Mouse (Mus musculus) heart, adult 11 months (tissue): ENCODE measurements around the gene Pigu.
A peak's percentile ranks its signal among the peaks of the same experiment; 100 is the strongest.

ENCODE experiments used
- DNase-seq: peaks from one replicate; pipeline ENCODE4 v3.0.0; 2022

Gene Pigu

DNA sequence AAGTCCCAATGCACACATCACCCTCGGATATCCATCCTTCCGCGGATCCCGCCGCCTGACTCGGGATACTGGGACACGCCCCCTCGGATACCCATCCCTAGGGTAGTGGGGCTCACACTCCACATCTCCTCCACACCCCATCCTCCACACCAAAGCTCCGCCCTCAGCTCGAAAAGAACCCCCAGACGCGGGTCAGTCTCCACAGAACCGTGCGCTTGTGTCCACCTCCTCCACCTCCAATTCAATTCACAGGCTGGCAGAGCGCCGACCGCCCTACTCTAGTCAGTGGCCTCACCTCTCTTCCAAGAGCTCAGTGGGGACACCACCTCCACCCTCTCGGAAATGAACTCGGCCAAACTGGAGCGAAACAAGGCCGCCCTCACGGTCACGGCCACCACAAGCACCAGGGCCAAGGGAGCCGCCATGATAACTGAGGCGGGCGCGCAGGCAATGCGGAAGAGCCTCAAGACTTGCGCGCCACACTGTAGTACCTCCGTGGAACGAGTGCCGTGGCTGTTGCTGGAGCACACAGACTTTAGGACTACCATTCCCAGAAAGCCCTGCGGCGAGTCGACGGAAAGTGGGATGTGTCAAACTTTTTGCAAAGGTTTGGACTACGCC is at the start of gene Pigu:
Pigu (minus strand) TSS at position 460 of the 621 bp plus-strand sequence.
- peak; percentile 99 for DNase-seq

DNA sequence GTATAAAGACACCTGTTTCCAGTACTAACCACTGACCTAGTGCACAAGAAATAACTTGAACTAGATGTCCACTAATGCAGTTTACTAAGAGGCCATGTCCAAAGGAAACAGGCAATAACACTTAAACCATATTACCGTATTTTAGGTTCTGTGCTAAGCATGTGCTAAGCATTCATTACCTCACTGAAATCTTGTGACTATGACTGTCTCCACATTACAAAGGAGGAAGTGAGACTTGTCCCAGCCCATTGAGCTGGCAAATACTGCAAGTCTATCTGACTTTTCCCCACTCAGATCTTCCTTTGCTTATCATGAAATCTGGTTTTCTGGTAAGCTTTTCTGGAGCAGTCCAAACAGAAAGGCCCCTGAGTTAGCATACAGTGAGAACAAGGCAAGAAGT is 47.4 kb upstream of the Pigu start:
- DNase-seq, result peak; percentile 90

DNA sequence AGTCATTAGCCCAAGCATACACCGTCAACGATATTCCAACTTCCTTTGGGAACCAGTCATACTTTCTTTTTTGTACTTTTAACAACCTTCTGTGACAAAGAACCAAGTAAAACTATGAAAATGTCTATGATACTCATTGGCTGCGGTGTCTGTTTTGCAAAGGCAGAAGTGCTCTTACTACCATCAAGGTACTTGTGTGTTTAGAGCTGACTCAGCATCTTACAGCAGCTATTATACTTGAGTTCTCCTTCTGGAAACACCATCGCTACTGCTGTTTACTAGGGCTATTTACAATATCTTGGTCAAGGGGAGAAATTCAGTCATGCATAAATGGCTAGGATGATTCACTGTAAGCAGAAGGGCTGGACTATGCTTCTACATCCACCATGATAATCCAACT is 44.7 kb upstream of the Pigu start:
- no peak for DNase-seq

GRCm38 (mm10) chr2:155400276-155400675 is 43.0 kb upstream of the Pigu start:
- DNase-seq, result no peak

DNA sequence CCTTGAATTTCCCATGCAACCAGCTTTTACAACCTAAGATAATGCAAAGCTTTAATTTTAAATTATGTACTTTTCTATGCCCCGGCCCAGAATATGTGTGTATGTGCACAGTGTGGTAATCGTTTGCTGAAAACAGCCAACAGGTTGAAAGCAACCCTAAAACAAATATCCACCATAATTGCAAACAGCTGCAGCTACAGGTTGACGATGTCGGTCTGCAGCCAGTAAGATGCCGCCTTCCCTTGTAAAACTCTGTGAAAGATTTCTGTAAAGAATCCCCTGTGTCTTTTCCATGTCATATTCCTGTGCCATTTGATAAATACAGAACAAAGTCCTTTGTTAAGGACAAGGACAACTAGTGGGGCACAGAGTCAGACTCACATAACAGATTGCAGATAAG is 37.4 kb upstream of the Pigu start:
- DNase-seq, result peak; percentile 69

GRCm38 (mm10) chr2:155388573-155388972 is 31.3 kb upstream of the Pigu start:
- peak; percentile 81 for DNase-seq

DNA sequence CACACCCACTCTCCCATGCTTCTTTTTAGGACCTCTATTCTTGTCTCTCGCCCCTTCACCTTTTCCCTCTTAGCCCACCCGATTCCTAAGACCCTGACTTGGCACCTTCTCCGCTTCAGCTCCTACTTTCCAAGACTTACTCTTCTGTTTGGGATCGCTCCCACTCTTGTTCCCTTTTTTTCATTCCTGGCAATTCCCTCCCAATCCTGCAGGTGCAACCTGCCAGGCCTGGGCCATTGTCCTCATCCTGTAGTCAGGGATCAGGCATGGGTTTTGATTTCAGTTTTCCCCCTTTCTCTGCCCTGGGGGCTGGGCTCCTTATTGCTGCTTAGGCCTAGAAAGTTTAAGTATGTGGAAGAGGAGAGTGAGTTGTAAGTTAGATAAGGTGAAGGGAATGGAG is 29.8 kb upstream of the Pigu start:
- peak; percentile 81 for DNase-seq

- peak; percentile 91 for DNase-seq
Observed at GRCm38 (mm10) chr2:155386534-155386899, 29.3 kb upstream of the Pigu start.

- peak; percentile 94 for DNase-seq
Observed at GRCm38 (mm10) chr2:155385731-155386533, 28.7 kb upstream of the Pigu start.

- peak; percentile 97 for DNase-seq
Observed at GRCm38 (mm10) chr2:155385090-155385489, 27.9 kb upstream of the Pigu start.

DNA sequence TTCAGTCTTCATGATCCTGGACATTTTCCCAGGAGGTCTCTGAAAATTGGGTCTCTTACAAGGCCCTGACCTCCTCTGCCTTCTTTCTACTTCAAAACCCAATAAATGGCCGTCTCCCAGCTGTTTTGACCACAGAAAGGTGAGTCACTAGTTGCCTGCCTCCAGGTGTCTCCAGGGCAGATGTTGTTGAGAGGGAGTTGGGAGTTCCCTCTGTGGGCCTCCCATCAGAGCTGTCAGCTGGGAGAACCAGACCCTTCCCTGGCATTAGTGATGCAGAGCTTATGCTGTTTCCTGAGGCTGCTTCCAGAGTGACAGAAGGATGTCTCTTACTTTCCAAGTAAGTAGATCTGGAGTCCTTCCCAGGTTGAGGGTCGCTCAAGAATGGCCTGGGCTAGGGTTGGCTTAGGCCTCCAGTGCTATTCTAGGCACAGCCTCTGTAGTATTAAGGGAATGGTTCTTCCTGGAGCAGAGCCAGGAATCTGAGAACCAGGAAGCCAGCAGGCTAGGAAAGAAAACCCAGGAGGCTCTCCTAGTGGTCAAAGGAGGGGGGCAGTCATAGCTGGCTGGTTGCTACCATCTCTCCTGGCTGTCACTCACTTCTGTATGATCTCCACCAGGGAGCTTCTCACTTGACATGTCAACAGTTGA is 25.7 kb upstream of the Pigu start:
- DNase-seq, result peak; percentile 97

DNA sequence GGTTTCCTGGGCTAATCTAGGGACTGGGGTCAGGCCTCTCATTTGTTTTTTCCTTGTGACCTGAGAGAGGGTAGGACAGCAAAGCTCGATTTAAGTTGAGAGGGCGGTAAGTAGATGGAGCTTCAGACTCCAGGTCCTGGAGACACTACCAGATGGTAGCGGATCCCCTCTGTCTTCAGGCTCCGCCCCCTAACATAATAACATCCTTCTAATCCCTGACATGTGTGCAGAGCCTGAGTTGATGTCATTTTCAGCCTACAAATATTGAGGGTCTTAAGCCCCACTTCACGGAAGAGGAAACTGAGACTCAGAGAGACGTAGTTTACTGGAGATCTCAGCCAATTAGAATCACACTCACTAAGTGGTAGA is 25.1 kb upstream of the Pigu start:
- no peak for DNase-seq

GRCm38 (mm10) chr2:155381643-155382331 is 24.6 kb upstream of the Pigu start:
- DNase-seq, result peak; percentile 100

DNA sequence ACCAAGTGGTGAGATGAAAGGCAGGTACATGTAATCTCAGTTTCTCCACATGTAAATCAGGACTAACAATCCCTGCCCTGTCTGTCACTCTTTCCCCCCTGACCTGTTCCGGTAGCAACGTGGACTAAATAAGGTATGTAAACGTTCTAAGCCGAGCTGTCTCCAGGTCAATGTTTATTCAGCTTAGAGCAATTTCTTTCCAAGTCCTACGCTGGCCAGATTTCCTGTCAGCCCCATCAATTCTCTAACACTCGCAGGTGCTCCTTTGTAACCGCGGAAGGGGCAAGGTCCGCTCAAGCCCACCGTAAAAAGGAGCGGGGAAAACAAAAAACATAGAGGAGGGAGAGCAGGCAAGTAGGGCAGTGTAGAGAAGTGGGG is 23.8 kb upstream of the Pigu start:
- no peak for DNase-seq

- peak; percentile 91 for DNase-seq
Observed at GRCm38 (mm10) chr2:155380261-155381059, 23.2 kb upstream of the Pigu start, which contains the start of gene Trp53inp2. TSS of gene Trp53inp2 (plus strand) at chr2:155381059.

GRCm38 (mm10) chr2:155376191-155376590 is 19.0 kb upstream of the Pigu start:
- peak; percentile 81 for DNase-seq

DNA sequence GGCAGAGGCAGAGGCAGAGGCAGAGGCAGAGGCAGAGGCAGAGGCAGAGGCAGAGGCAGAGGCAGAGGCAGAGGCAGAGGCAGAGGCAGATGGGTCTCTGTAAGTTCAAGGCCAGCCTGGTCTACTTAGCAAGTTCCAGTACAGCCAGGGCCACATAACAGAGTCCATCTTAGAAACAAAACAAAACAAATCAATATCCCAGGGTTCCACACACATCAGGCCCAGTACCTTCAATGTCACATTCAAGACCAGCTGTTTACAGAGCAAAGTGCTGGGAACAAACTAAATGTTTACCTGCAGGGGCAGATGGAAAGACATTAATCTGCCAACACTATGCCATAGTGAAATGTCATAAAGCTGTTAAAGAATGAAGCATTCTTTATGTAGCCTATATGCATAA is 17.3 kb upstream of the Pigu start:
- no peak for DNase-seq

DNA sequence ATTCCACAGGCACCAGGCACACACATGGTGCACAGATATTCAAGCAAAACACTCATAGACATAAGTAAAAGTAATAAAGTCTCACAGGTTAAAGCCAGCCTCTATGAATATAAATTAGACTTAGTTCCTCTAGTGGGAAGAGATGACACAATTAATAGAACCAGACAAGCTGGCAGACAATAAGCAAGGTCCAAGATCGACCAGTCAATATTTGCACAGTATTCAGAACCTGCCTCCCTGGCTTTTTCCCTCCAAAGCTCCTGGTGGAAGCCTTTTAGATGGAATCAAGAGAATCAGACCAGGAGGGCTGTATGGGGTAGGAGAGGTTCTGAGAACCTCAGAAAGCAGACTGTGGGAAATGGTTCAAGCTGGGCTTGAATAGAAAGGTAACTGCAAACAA is 16.7 kb upstream of the Pigu start:
- no peak for DNase-seq

DNA sequence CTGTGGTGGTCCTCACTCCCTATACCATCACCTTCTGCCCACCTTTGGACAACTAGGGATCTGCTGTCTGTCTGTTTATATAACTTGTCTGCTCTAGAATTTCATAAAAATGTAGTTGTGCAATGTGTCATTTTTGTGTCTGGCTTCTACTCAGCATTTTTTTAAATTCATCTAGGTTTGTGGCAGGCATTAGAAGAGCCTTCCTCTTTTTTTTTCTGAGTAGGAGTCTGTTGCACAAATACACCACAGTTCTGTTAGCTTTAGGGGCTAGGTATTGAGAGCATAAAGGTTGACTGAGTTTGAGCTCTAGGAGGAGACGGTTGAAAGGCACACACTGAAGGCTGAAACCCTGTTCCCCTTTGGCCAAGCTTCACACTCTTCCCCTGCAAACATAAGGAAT is 16.1 kb upstream of the Pigu start:
- no peak for DNase-seq

GRCm38 (mm10) chr2:155372451-155372850 is 15.2 kb upstream of the Pigu start:
- peak; percentile 92 for DNase-seq

DNA sequence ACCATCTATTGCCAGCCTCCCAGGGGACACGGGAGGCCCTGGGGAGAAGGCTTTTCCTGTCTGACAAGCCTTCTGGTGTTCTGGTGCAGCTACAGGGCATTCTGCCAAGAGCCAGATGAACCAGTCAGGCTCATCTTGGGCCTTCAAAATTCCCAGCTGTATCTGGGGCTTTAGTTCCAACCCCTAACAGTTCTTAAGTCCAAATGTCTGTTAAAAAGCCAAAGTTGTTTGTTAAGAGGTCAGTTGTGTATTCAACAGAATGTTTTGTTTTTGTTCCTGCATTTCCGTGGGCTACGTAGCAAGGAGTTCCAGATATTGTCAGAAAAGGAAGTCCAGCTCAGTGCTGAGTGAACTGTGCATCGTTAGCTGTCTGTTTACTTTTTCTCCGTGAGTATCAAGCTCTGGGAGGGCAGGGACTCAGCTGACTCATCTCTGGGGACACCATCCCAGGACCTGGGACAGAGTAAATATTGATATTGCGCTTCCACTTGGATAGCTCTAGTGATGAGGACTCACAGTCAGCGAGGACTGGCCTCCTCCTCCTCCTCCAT is 12.2 kb upstream of the Pigu start:
- DNase-seq, result peak; percentile 98

DNA sequence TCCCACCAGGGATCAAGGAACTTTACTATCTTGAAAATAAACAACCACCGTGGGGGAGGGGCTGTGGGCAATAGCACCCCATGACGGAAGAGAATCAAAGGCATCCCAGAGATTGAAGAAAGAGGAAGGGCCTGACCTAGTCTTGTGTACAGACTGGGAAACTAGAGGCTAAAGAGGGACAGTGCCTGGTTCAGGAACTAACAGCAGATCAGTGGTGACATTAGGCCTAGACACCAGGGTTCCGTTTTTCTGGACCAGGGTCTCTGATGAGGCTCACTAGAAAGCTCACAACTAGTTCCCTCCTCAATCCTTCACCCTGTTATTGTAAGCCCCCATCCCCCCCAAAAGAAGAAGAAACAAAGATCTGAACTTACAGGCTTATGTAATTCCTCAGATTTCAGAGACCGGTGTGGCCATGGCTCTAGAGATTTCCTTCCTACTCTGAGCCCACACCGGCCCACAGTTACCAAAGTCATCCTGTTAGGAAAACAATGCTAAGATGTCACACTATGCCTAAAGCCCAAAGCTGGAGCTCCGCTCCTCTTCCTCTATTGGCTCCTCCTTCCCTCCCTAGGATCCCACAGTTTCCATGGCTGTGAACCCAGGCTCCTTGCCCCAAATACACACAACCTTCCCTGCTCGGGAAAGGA is 10.5 kb upstream of the Pigu start:
- peak; percentile 90 for DNase-seq
